Mouse (Mus musculus) kidney, adult 8-10 months (tissue): ENCODE data around the gene Tbc1d9b.

Experiments
- DNase-seq, 2 experiments: peaks; one replicate each; pipeline ENCODE4 v3.0.0; 2022

The Tbc1d9b gene

GRCm38 (mm10) chr11:50212060-50212739, 81.0 kb downstream of the Tbc1d9b start:
- no peak for DNase-seq

- DNase-seq: peak; percentile 94
Observed at GRCm38 (mm10) chr11:50212848-50213758, 81.9 kb downstream of the Tbc1d9b start.

- DNase-seq: no peak
Observed at GRCm38 (mm10) chr11:50214631-50215030, 83.4 kb downstream of the Tbc1d9b start.

- DNase-seq: no peak
Observed at GRCm38 (mm10) chr11:50215633-50216032, 84.4 kb downstream of the Tbc1d9b start.

- DNase-seq: no peak
Observed at GRCm38 (mm10) chr11:50216724-50217366, 85.6 kb downstream of the Tbc1d9b start.

DNA sequence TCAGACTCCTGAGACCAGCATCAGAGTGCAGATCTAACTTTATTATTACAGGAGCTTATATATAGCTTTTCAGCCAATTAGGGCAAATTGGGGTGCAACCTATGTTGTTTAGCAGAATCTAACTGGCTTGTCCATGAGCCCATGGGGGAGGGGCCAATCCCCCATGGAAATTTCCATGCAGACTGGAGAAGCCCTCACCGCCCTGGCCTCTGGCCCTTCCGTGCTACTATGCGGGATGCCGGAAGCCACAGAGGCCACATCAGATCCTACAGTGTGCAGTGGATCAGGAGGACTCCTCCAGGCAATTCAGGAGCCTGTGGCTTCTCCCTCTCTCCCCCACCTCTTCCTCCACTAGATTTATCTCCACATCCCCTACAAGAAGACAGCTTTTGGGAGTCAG, 86.6 kb downstream of the Tbc1d9b start:
- DNase-seq: peak in 1 of 2 experiments; percentile 58

- no peak for DNase-seq
Observed at GRCm38 (mm10) chr11:50219833-50220232, 88.6 kb downstream of the Tbc1d9b start.
